Mouse (Mus musculus): Measurements from ENCODE around the gene Bckdhb. TPM values are rescaled to one million over a fixed set of nuclear protein-coding genes. Genes with fewer than 3 reads are reported as not detected.

Bckdhb gene
- polyA plus RNA-seq, 1 experiment from 2014 or later = 30.7 TPM

GRCm38 (mm10) chr9:84107045-84107813 is 182.3 kb downstream of the Bckdhb start:
- peak overlapping the region; percentile 32 for H3K4me3 ChIP-seq (ENCODE audit: low read length)
- H3K27ac ChIP-seq (ENCODE audit: low read length) = peak overlapping the region; percentile 60
- peak; percentile 92 for ATAC-seq

GRCm38 (mm10) chr9:84108534-84108933 is 183.6 kb downstream of the Bckdhb start:
- 80% methylated on average over 7 of the region's 7 CpGs for WGBS
- no peak overlapping the region for H3K4me2 ChIP-seq (ENCODE audit: low read depth, low read length)
- no peaks in the 10 kb centered on the region for H3K36me3 ChIP-seq (ENCODE audit: control insufficient read depth, insufficient read depth, low read length)
- no peak overlapping the region for H3K4me3 ChIP-seq (ENCODE audit: low read length)
- no peaks in the 10 kb centered on the region for H3K9me3 ChIP-seq (ENCODE audit: control insufficient read depth, low read length)
- no peaks in the 10 kb centered on the region for H3K27me3 ChIP-seq (replicated peaks; ENCODE audit: control insufficient read depth, insufficient read depth, low read length)
- peaks cover 6% of the 10 kb centered on the region; the same call in 1 of the 2 replicates for H3K4me1 ChIP-seq (ENCODE audit: control insufficient read depth, insufficient read depth, low read length)
- H3K9ac ChIP-seq (ENCODE audit: low read depth, low read length) = no peak overlapping the region
- H3K27ac ChIP-seq (ENCODE audit: low read length) = no peak overlapping the region
- ATAC-seq = no peak

More at GRCm38 (mm10) chr9:84107045-84107813, 182.3 kb downstream of the Bckdhb start:
- peak overlapping the region; percentile 55 for H3K9ac ChIP-seq (ENCODE audit: low read depth, low read length)
- 41% methylated on average over 20 of the region's 20 CpGs for WGBS
- no peaks in the 10 kb centered on the region for H3K9me3 ChIP-seq (ENCODE audit: control insufficient read depth, low read length)
- H3K4me2 ChIP-seq (ENCODE audit: low read depth, low read length) = peak overlapping the region; percentile 44
- peaks cover 6% of the 10 kb centered on the region; the same call in 1 of the 2 replicates for H3K4me1 ChIP-seq (ENCODE audit: control insufficient read depth, insufficient read depth, low read length)
- no peaks in the 10 kb centered on the region for H3K27me3 ChIP-seq (replicated peaks; ENCODE audit: control insufficient read depth, insufficient read depth, low read length)
- no peaks in the 10 kb centered on the region for H3K36me3 ChIP-seq (ENCODE audit: control insufficient read depth, insufficient read depth, low read length)

- no peaks in the 10 kb centered on the region for H3K9me3 ChIP-seq (ENCODE audit: control insufficient read depth, low read length)
- H3K9ac ChIP-seq (ENCODE audit: low read depth, low read length) = no peak overlapping the region
- no peaks in the 10 kb centered on the region for H3K36me3 ChIP-seq (ENCODE audit: control insufficient read depth, insufficient read depth, low read length)
- 57% methylated on average over 6 of the region's 6 CpGs for WGBS
- H3K27me3 ChIP-seq (replicated peaks; ENCODE audit: control insufficient read depth, insufficient read depth, low read length) = no peaks in the 10 kb centered on the region
- ATAC-seq = no peak
- peaks cover 6% of the 10 kb centered on the region; the same call in 1 of the 2 replicates for H3K4me1 ChIP-seq (ENCODE audit: control insufficient read depth, insufficient read depth, low read length)
- no peak overlapping the region for H3K4me2 ChIP-seq (ENCODE audit: low read depth, low read length)
- H3K27ac ChIP-seq (ENCODE audit: low read length) = no peak overlapping the region
- H3K4me3 ChIP-seq (ENCODE audit: low read length) = no peak overlapping the region
Measured at GRCm38 (mm10) chr9:84109777-84110478, 185.0 kb downstream of the Bckdhb start.

GRCm38 (mm10) chr9:84110616-84111015 is 185.7 kb downstream of the Bckdhb start:
- ATAC-seq = no peak
- H3K27ac ChIP-seq (ENCODE audit: low read length) = no peak overlapping the region
- no peak overlapping the region for H3K4me2 ChIP-seq (ENCODE audit: low read depth, low read length)
- 62% methylated on average over 11 of the region's 11 CpGs for WGBS
- no peak overlapping the region for H3K9ac ChIP-seq (ENCODE audit: low read depth, low read length)
- H3K9me3 ChIP-seq (ENCODE audit: control insufficient read depth, low read length) = no peaks in the 10 kb centered on the region
- no peaks in the 10 kb centered on the region for H3K36me3 ChIP-seq (ENCODE audit: control insufficient read depth, insufficient read depth, low read length)
- H3K27me3 ChIP-seq (replicated peaks; ENCODE audit: control insufficient read depth, insufficient read depth, low read length) = no peaks in the 10 kb centered on the region
- H3K4me3 ChIP-seq (ENCODE audit: low read length) = no peak overlapping the region
- H3K4me1 ChIP-seq (ENCODE audit: control insufficient read depth, insufficient read depth, low read length) = peaks cover 6% of the 10 kb centered on the region; the same call in 1 of the 2 replicates

GRCm38 (mm10) chr9:84112319-84112718 is 187.4 kb downstream of the Bckdhb start:
- H3K4me1 ChIP-seq (ENCODE audit: control insufficient read depth, insufficient read depth, low read length) = peaks cover 4% of the 10 kb centered on the region; the same call in 1 of the 2 replicates
- no peaks in the 10 kb centered on the region for H3K9me3 ChIP-seq (ENCODE audit: control insufficient read depth, low read length)
- no peak overlapping the region for H3K4me2 ChIP-seq (ENCODE audit: low read depth, low read length)
- no peak overlapping the region for H3K4me3 ChIP-seq (ENCODE audit: low read length)
- no peak for ATAC-seq
- H3K36me3 ChIP-seq (ENCODE audit: control insufficient read depth, insufficient read depth, low read length) = no peaks in the 10 kb centered on the region
- no peak overlapping the region for H3K27ac ChIP-seq (ENCODE audit: low read length)
- no peak overlapping the region for H3K9ac ChIP-seq (ENCODE audit: low read depth, low read length)
- H3K27me3 ChIP-seq (replicated peaks; ENCODE audit: control insufficient read depth, insufficient read depth, low read length) = no peaks in the 10 kb centered on the region
- WGBS = 42% methylated on average over 1 of the region's 1 CpGs

GRCm38 (mm10) chr9:84112842-84113568 is 188.1 kb downstream of the Bckdhb start:
- WGBS = 76% methylated on average over 12 of the region's 12 CpGs
- Histone ChIP-seq H3K4me1 (ENCODE audit: control insufficient read depth, insufficient read depth, low read length) (no peaks in the 10 kb centered on the region), H3K9me3 (ENCODE audit: control insufficient read depth, low read length) (no peaks in the 10 kb centered on the region), H3K36me3 (ENCODE audit: control insufficient read depth, insufficient read depth, low read length) (no peaks in the 10 kb centered on the region), H3K9ac (ENCODE audit: low read depth, low read length) (no peak overlapping the region), H3K4me3 (ENCODE audit: low read length) (no peak overlapping the region), H3K27ac (ENCODE audit: low read length) (no peak overlapping the region), H3K27me3 (replicated peaks; ENCODE audit: control insufficient read depth, insufficient read depth, low read length) (no peaks in the 10 kb centered on the region), H3K4me2 (ENCODE audit: low read depth, low read length) (no peak overlapping the region)
- 0 out of 2 replicates have a peak, but pooled peaks have one; percentile 28 for ATAC-seq

GRCm38 (mm10) chr9:84114254-84114653 is 189.3 kb downstream of the Bckdhb start:
- H3K9ac ChIP-seq (ENCODE audit: low read depth, low read length) = no peak overlapping the region; the same call in 1 of the 2 replicates
- H3K4me2 ChIP-seq (ENCODE audit: low read depth, low read length) = peak overlapping the region; percentile 36
- no peaks in the 10 kb centered on the region for H3K36me3 ChIP-seq (ENCODE audit: control insufficient read depth, insufficient read depth, low read length)
- no peak overlapping the region for H3K27ac ChIP-seq (ENCODE audit: low read length)
- no peaks in the 10 kb centered on the region for H3K4me1 ChIP-seq (ENCODE audit: control insufficient read depth, insufficient read depth, low read length)
- H3K9me3 ChIP-seq (ENCODE audit: control insufficient read depth, low read length) = no peaks in the 10 kb centered on the region
- peak overlapping the region; percentile 21; the same call in 1 of the 2 replicates for H3K4me3 ChIP-seq (ENCODE audit: low read length)
- no peaks in the 10 kb centered on the region for H3K27me3 ChIP-seq (replicated peaks; ENCODE audit: control insufficient read depth, insufficient read depth, low read length)
- no peak for ATAC-seq
- WGBS = 66% methylated on average over 13 of the region's 13 CpGs

- H3K36me3 ChIP-seq (ENCODE audit: control insufficient read depth, insufficient read depth, low read length) = no peaks in the 10 kb centered on the region
- H3K27me3 ChIP-seq (replicated peaks; ENCODE audit: control insufficient read depth, insufficient read depth, low read length) = no peaks in the 10 kb centered on the region
- H3K4me3 ChIP-seq (ENCODE audit: low read length) = no peak overlapping the region
- ATAC-seq = no peak
- no peaks in the 10 kb centered on the region for H3K4me1 ChIP-seq (ENCODE audit: control insufficient read depth, insufficient read depth, low read length)
- H3K4me2 ChIP-seq (ENCODE audit: low read depth, low read length) = no peak overlapping the region
- 71% methylated on average over 5 of the region's 5 CpGs for WGBS
- H3K27ac ChIP-seq (ENCODE audit: low read length) = no peak overlapping the region
- no peaks in the 10 kb centered on the region for H3K9me3 ChIP-seq (ENCODE audit: control insufficient read depth, low read length)
- no peak overlapping the region for H3K9ac ChIP-seq (ENCODE audit: low read depth, low read length)
Measured at GRCm38 (mm10) chr9:84117337-84117736, 192.4 kb downstream of the Bckdhb start.

- Histone ChIP-seq H3K4me3 (ENCODE audit: low read length) (no peak overlapping the region), H3K9me3 (ENCODE audit: control insufficient read depth, low read length) (no peaks in the 10 kb centered on the region), H3K4me2 (ENCODE audit: low read depth, low read length) (no peak overlapping the region), H3K4me1 (ENCODE audit: control insufficient read depth, insufficient read depth, low read length) (no peaks in the 10 kb centered on the region), H3K36me3 (ENCODE audit: control insufficient read depth, insufficient read depth, low read length) (no peaks in the 10 kb centered on the region; the same call in 1 of the 2 replicates), H3K27ac (ENCODE audit: low read length) (no peak overlapping the region), H3K27me3 (replicated peaks; ENCODE audit: control insufficient read depth, insufficient read depth, low read length) (no peaks in the 10 kb centered on the region), H3K9ac (ENCODE audit: low read depth, low read length) (no peak overlapping the region)
- no peak for ATAC-seq
- WGBS = 96% methylated on average over 5 of the region's 5 CpGs
Measured at GRCm38 (mm10) chr9:84124996-84125395, 200.1 kb downstream of the Bckdhb start.
